Mouse (Mus musculus): ENCODE results near the gene Togaram2. TPM values are rescaled to one million over a fixed set of nuclear protein-coding genes. Genes with fewer than 3 reads are reported as not detected.
A peak's percentile ranks its signal among the peaks of the same experiment; 100 is the strongest.

Togaram2 gene
- polyA plus RNA-seq, 1 experiment from 2014 or later: 0.06 TPM

- H3K27ac ChIP-seq: no peak overlapping the region
- 0 out of 2 replicates have a peak, but pooled peaks cover 5% of the 10 kb centered on the region for H3K4me1 ChIP-seq
- no peak overlapping the region for H3K4me3 ChIP-seq
- no peak for ATAC-seq (ENCODE audit: low FRiP score, low read depth)
- H3K9me3 ChIP-seq: no peaks in the 10 kb centered on the region
- H3K9ac ChIP-seq: no peak overlapping the region
- H3K4me2 ChIP-seq (replicated peaks): no peak overlapping the region
- WGBS: 30% methylated on average over 1 of the region's 1 CpGs
- peaks cover 34% of the 10 kb centered on the region for H3K36me3 ChIP-seq
- H3K27me3 ChIP-seq: no peaks in the 10 kb centered on the region
Observed at GRCm38 (mm10) chr17:71660390-71660789, 12.7 kb upstream of the Togaram2 start.

GRCm38 (mm10) chr17:71662751-71663250 lies 10.3 kb upstream of the Togaram2 start:
- Histone ChIP-seq H3K36me3 (peaks cover 11% of the 10 kb centered on the region), H3K9ac (peak overlapping the region; percentile 31; the same call in 1 of the 2 replicates), H3K27me3 (no peaks in the 10 kb centered on the region), H3K4me2 (replicated peaks) (peak overlapping the region; percentile 67), H3K4me3 (peak overlapping the region; percentile 38), H3K9me3 (no peaks in the 10 kb centered on the region), H3K27ac (no peak overlapping the region), H3K4me1 (0 out of 2 replicates have a peak, but pooled peaks cover 5% of the 10 kb centered on the region)
- WGBS: 8% methylated on average over 21 of the region's 21 CpGs
- ATAC-seq (ENCODE audit: low FRiP score, low read depth): peak; percentile 81

DNA sequence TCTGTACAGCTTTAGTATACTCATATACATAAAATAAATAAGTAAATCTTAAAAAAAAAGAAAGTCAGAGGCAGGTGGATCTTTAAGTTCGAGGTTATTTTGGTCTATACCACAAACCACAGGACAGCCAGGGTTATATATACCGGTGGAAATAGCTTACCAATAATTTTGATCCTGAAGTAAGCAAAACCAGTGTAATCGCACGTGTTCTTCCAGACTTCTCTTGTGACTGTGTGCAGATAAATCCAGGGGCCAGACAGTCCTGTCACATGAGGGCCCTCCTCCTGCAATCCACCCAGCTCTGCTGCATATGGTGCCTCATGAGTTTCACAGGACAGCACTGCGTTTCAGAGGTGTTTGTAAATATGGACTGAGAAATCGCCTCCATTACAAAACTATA lies 9.6 kb upstream of the Togaram2 start:
- no peak overlapping the region for H3K9ac ChIP-seq
- H3K9me3 ChIP-seq: 0 out of 2 replicates have a peak, but pooled peaks cover under 1% of the 10 kb centered on the region
- no peak overlapping the region for H3K4me2 ChIP-seq (replicated peaks)
- 0 out of 2 replicates have a peak, but pooled peaks cover 5% of the 10 kb centered on the region for H3K4me1 ChIP-seq
- peaks cover 6% of the 10 kb centered on the region for H3K36me3 ChIP-seq
- no peak overlapping the region for H3K27ac ChIP-seq
- no peaks in the 10 kb centered on the region for H3K27me3 ChIP-seq
- no peak for ATAC-seq (ENCODE audit: low FRiP score, low read depth)
- no peak overlapping the region for H3K4me3 ChIP-seq
- WGBS: 82% methylated on average over 6 of the region's 6 CpGs

GRCm38 (mm10) chr17:71664172-71664571 lies 8.9 kb upstream of the Togaram2 start:
- 0 out of 2 replicates have a peak, but pooled peaks cover 5% of the 10 kb centered on the region for H3K4me1 ChIP-seq
- no peak overlapping the region for H3K4me2 ChIP-seq (replicated peaks)
- no peaks in the 10 kb centered on the region for H3K36me3 ChIP-seq
- H3K27ac ChIP-seq: no peak overlapping the region
- WGBS: 63% methylated on average over 1 of the region's 1 CpGs
- no peak overlapping the region for H3K4me3 ChIP-seq
- ATAC-seq (ENCODE audit: low FRiP score, low read depth): no peak
- H3K9ac ChIP-seq: no peak overlapping the region
- H3K9me3 ChIP-seq: 0 out of 2 replicates have a peak, but pooled peaks cover 4% of the 10 kb centered on the region
- no peaks in the 10 kb centered on the region for H3K27me3 ChIP-seq

DNA sequence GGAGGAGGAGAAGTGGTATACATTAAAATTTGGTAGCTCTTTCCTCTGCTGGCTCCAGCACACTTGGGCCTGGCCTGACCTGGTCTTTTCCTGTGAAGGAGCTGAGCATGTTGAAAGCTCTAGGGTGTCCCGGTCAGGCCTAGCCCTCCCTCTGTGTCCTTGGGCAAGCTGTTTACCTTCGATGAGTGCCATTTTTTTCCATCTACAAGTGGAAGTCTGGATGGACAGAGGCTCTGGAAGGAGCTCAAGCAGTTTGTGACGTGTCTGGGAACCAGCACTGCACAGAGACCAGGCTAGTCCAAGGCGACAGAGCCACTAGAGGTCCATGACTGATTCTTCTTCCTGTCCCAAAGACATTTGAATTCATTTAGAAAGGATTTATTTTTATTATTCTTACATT lies 7.9 kb upstream of the Togaram2 start:
- no peak overlapping the region for H3K4me3 ChIP-seq
- H3K4me2 ChIP-seq (replicated peaks): no peak overlapping the region
- no peak overlapping the region for H3K27ac ChIP-seq
- ATAC-seq (ENCODE audit: low FRiP score, low read depth): no peak
- H3K9ac ChIP-seq: no peak overlapping the region
- H3K4me1 ChIP-seq: 0 out of 2 replicates have a peak, but pooled peaks cover 5% of the 10 kb centered on the region
- H3K36me3 ChIP-seq: no peaks in the 10 kb centered on the region
- H3K9me3 ChIP-seq: 0 out of 2 replicates have a peak, but pooled peaks cover 4% of the 10 kb centered on the region
- WGBS: 84% methylated on average over 4 of the region's 4 CpGs
- no peaks in the 10 kb centered on the region for H3K27me3 ChIP-seq

DNA sequence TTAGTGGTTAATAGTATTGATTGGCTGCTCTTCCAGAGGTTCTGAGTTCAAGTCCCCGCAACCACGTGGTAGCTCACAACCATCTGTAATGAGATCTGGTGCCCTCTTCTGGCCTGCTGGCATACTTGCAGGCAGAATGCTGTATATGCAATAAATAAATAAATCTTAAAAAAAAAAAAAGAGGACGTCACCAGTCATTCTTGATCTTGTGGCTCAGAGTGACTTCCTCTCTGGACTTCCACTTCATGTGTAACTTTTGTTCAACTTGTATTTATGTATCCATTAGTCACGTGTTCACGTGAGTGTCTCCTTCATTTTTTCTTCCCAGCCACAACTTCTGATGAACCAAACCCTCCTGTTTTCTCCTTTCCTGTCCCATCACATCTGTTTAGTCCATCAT lies 3.5 kb upstream of the Togaram2 start:
- 0 out of 2 replicates have a peak, but pooled peaks cover 4% of the 10 kb centered on the region for H3K9me3 ChIP-seq
- H3K4me2 ChIP-seq (replicated peaks): no peak overlapping the region
- no peak overlapping the region for H3K27ac ChIP-seq
- H3K27me3 ChIP-seq: no peaks in the 10 kb centered on the region
- ATAC-seq (ENCODE audit: low FRiP score, low read depth): no peak
- H3K9ac ChIP-seq: no peak overlapping the region
- 86% methylated on average over 5 of the region's 5 CpGs for WGBS
- no peaks in the 10 kb centered on the region for H3K36me3 ChIP-seq
- no peak overlapping the region for H3K4me3 ChIP-seq
- no peaks in the 10 kb centered on the region for H3K4me1 ChIP-seq

DNA sequence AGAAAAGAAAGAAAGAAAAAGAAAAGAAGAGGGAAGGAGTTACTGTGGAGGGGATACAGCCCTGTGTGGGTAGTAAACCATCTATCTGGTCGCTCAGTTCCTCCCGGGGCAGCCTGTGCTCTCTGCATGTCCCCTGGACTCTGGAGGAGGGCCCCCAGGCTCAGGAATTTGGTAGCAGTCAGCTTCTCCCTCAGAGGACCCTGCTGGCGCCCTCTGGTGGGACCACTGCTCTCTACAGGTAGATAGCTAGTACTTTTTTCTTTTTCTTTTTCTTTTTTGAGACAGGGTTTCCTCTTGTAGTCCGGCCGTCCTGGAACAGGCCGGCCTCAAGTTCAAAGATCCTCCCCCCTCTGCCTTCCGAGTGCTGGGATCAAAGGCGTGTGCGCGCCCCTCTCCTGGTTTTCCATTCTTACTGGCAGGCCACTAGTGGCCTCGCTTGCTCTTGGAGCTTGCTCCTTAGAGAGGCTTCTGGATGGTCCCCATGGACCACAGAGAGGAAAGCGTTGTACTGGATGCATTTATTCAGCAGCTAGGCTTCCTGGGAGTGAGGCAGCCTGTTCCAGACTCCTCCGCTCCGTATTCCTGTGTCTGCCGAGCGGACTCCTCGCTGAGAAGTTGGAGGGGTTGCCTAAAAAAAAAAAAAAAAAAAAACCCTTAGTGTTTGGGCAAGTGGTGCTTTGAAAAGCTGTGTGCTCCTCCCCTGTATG lies 1.1 kb upstream of the Togaram2 start:
- ATAC-seq (ENCODE audit: low FRiP score, low read depth): no peak
- no peak overlapping the region for H3K27ac ChIP-seq
- no peak overlapping the region for H3K9ac ChIP-seq
- 0 out of 2 replicates have a peak, but pooled peaks cover 4% of the 10 kb centered on the region for H3K9me3 ChIP-seq
- 54% methylated on average over 17 of the region's 17 CpGs for WGBS
- H3K27me3 ChIP-seq: no peaks in the 10 kb centered on the region
- H3K4me3 ChIP-seq: no peak overlapping the region
- no peaks in the 10 kb centered on the region for H3K36me3 ChIP-seq
- H3K4me1 ChIP-seq: no peaks in the 10 kb centered on the region
- H3K4me2 ChIP-seq (replicated peaks): no peak overlapping the region

- H3K9ac ChIP-seq: no peak overlapping the region
- H3K4me2 ChIP-seq (replicated peaks): no peak overlapping the region
- no peaks in the 10 kb centered on the region for H3K27me3 ChIP-seq
- H3K4me3 ChIP-seq: no peak overlapping the region
- H3K36me3 ChIP-seq: no peaks in the 10 kb centered on the region
- H3K4me1 ChIP-seq: no peaks in the 10 kb centered on the region
- no peak overlapping the region for H3K27ac ChIP-seq
- no peak for ATAC-seq (ENCODE audit: low FRiP score, low read depth)
- no peaks in the 10 kb centered on the region for H3K9me3 ChIP-seq
- 73% methylated on average over 9 of the region's 9 CpGs for WGBS
Observed at GRCm38 (mm10) chr17:71673936-71674335, 875 bp downstream of the Togaram2 start.

GRCm38 (mm10) chr17:71674886-71675285 lies 1.8 kb downstream of the Togaram2 start:
- H3K36me3 ChIP-seq: no peaks in the 10 kb centered on the region
- no peak overlapping the region for H3K4me3 ChIP-seq
- 85% methylated on average over 18 of the region's 18 CpGs for WGBS
- ATAC-seq (ENCODE audit: low FRiP score, low read depth): no peak
- no peak overlapping the region for H3K4me2 ChIP-seq (replicated peaks)
- no peaks in the 10 kb centered on the region for H3K9me3 ChIP-seq
- H3K9ac ChIP-seq: no peak overlapping the region
- no peaks in the 10 kb centered on the region for H3K27me3 ChIP-seq
- no peaks in the 10 kb centered on the region for H3K4me1 ChIP-seq
- no peak overlapping the region for H3K27ac ChIP-seq

DNA sequence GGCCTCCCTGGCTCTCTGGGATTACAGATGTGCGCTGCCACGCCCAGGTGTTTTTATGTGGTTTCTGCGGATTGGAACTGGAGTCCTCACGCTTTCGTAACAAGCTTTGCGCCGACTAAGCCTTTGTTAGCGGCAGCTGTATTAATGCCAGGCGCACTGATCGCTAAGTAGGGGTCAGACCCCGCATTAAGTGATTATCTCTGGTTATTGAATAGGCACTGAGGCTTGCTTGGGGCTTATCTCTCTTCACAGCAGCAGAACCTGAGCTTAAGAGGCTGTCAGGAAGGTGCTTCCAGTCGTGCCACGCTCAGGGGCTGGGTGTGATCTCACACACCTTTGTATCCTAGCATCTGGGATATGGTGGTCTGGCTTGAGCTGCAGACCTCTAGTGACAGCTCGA lies 8.6 kb downstream of the Togaram2 start:
- H3K27me3 ChIP-seq: no peaks in the 10 kb centered on the region
- H3K9me3 ChIP-seq: no peaks in the 10 kb centered on the region
- H3K4me2 ChIP-seq (replicated peaks): no peak overlapping the region
- WGBS: 69% methylated on average over 14 of the region's 14 CpGs
- H3K9ac ChIP-seq: no peak overlapping the region
- H3K36me3 ChIP-seq: no peaks in the 10 kb centered on the region
- no peak for ATAC-seq (ENCODE audit: low FRiP score, low read depth)
- no peak overlapping the region for H3K27ac ChIP-seq
- H3K4me1 ChIP-seq: peaks cover 7% of the 10 kb centered on the region; the same call in 1 of the 2 replicates
- H3K4me3 ChIP-seq: no peak overlapping the region

DNA sequence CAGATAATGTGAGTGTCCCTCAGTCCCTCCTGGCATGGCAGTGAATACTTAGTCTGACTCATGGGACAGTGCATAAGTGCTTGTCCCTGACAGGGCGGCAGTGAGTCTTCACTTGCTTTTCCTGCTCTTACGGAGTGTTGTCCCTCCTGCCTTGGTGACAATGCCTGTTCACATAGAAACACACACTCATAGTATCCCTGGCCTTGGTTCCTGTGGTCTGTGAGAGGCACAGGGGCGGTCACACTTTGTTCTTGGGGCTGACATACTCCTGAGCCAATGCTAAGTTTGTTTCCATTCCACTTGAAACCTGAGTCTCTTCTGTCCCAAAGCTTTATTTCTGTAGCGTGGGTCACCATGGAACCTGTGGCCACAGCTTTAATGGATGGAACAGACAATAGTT lies 9.3 kb downstream of the Togaram2 start:
- peaks cover 7% of the 10 kb centered on the region; the same call in 1 of the 2 replicates for H3K4me1 ChIP-seq
- no peaks in the 10 kb centered on the region for H3K36me3 ChIP-seq
- H3K9me3 ChIP-seq: no peaks in the 10 kb centered on the region
- H3K4me3 ChIP-seq: no peak overlapping the region
- no peak overlapping the region for H3K4me2 ChIP-seq (replicated peaks)
- ATAC-seq (ENCODE audit: low FRiP score, low read depth): no peak
- no peaks in the 10 kb centered on the region for H3K27me3 ChIP-seq
- no peak overlapping the region for H3K27ac ChIP-seq
- 88% methylated on average over 4 of the region's 4 CpGs for WGBS
- H3K9ac ChIP-seq: no peak overlapping the region

GRCm38 (mm10) chr17:71683281-71683680 lies 10.2 kb downstream of the Togaram2 start:
- ATAC-seq (ENCODE audit: low FRiP score, low read depth): no peak
- Histone ChIP-seq H3K4me3 (no peak overlapping the region), H3K36me3 (no peaks in the 10 kb centered on the region), H3K9me3 (no peaks in the 10 kb centered on the region), H3K9ac (no peak overlapping the region), H3K4me1 (peaks cover 7% of the 10 kb centered on the region; the same call in 1 of the 2 replicates), H3K27me3 (no peaks in the 10 kb centered on the region), H3K27ac (no peak overlapping the region), H3K4me2 (replicated peaks) (no peak overlapping the region)
- WGBS: 89% methylated on average over 6 of the region's 6 CpGs

Measured in limb, embryonic 13.5 days (tissue).